Mouse (Mus musculus) adrenal gland, adult 18-20 months (tissue): ENCODE measurements around the gene Zfp566. TPM values are rescaled to one million over a fixed set of nuclear protein-coding genes. Genes with fewer than 3 reads are reported as not detected.

ENCODE experiments used
- DNase-seq, 2 experiments: peaks; one replicate each; pipeline ENCODE4 v3.0.0; 2021 to 2022; ENCODE audit warnings: low spot score in 2 of 2
- microRNA-seq, 2 experiments: library from miRNA; unstranded; fragments of <30 nt; microRNA quantifications; one replicate each; pipeline ENCODE4 v1.2.0; 2021; ENCODE audit warnings: borderline number of aligned reads in 2 of 2
- total RNA-seq, 2 experiments: library from RNA; stranded (reverse); gene quantifications; 1 replicate in 1 of 2; 2 replicates in 1 of 2; pipeline ENCODE4 v1.2.3; 2021

Zfp566 gene
- total RNA-seq, 2 experiments from 2014 or later = 2.9 to 4.1 TPM

- DNase-seq = no peak
These were observed 30.0 kb downstream of the Zfp566 start for GRCm38 (mm10) chr7:30060341-30060740.

- no peak for DNase-seq
These were observed 36.7 kb downstream of the Zfp566 start for GRCm38 (mm10) chr7:30053591-30053990.

- peak; percentile 83 to 86 for DNase-seq
These were observed 39.3 kb downstream of the Zfp566 start, which contains the start of gene Zfp14 for GRCm38 (mm10) chr7:30050882-30051548. Gene Zfp14, minus strand, starts transcription at chr7:30051380.

- DNase-seq = no peak
These were observed 42.2 kb downstream of the Zfp566 start for GRCm38 (mm10) chr7:30048126-30048525.

DNA sequence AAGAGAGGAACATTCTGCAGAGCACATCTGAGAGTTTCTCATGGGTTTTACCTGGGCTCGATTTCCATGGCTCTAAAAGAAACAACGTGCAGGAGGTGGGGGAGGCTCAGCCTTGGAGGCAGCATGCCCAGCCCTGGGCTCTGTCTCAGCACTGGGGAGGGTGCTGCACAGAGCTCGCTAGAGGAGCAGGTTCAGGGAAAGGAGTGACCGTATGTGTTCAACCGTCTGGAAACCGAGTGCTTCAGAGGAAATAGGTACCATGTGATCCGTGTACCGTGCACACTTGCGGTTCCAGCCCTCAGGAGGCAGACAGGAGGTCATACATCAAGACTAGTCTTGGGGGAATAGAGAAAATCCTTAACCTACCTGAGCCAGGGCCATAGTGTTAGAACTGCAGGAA is 46.0 kb downstream of the Zfp566 start:
- no peak for DNase-seq

DNA sequence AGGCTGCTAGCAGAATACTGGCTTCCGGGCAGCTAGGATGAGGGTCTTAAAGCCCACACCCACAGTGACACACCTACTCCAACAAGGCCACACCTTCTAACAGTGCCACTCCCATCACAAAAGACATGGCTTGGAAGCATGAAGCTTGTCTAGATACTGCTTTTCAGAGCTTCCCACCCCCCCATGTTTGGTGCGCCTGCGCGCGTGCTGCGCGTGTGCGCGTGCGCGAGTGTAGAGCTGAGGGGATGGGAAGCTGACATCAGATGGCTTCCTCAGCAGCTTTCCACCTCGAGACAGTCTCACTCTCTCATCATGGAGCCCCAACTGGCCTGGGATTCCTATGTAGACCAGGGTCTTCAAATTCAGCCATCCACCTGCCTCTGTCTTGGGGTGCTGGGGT is 56.0 kb downstream of the Zfp566 start:
- no peak for DNase-seq

DNA sequence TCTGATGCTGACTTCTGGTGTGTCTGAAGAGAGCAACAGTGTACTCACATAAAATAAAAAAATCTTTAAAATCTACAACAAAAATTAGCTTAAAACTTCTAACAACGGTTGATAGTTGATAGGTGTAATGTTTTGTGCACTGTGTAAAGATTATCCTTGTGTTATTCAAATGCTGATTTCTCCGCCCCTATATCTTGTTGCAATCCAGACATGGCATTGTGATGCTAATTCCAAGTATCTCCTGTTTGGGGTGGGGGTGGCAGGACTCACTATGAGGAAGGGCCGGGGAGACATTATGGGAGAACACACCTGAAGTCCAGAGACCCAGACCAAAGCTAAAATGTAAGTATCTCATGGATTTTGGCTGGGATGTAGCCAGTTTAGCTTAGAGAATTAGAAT is 58.9 kb downstream of the Zfp566 start:
- no peak for DNase-seq

DNA sequence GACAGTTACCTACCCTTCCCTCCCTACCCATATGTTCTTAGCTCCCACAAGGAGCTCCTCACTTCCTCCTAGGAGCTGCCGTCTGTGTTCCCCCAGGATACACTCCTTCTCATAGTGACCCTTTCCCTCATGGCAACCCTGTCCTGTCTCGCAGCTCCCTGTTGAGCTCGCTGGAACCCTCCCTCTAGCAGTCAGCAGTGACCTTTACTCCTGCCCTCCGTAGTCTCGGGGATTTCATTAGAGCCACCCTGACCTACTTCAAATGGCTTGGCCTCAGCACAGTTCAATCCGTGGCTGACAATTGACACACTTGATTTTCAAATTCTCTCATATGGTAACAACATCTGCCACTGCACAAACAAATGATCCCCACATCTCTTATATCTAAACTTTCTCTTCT is 59.6 kb downstream of the Zfp566 start:
- no peak for DNase-seq

DNA sequence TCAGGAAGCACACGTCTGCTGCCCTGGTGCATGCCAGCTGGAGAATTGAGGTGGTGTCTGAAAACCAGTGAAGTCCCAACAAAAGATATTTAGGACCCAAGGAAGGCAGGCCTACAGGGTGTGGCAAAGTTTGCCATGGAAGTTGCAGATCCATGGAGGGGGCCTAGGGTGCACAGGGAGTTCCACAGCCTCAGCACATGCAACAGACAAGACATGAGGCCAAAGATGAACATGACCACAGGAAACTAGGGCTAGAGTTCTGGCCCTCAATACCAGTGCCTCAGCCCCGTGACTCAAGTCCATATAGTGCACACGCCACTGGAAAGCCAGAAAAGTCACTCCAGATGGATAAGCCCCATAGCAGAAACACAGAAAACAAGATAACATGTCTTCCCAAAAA is 61.8 kb downstream of the Zfp566 start:
- no peak for DNase-seq

Small RNA genes lying within 50 kb of the gene (microRNA-seq; reads per million reads assigned to microRNA genes)
- 0 reads per million in 2 experiments for gene Gm23368

Other genes with a start within 250 kb of the Zfp566 start
- 1 to 10 TPM in 1 of 2 experiments, under 1 TPM in 1; 0.53 to 2.2 TPM for gene Zfp940, start 236.9 kb downstream of the Zfp566 start, total RNA-seq
- gene Zfp420, start 230.5 kb downstream of the Zfp566 start, total RNA-seq = 1 to 10 TPM; 6.3 to 6.8 TPM
- 10 to 100 TPM in 1 of 2 experiments, 1 to 10 TPM in 1; 9.2 to 10.2 TPM for gene Zfp27, start 184.0 kb downstream of the Zfp566 start, total RNA-seq
- gene Zfp383, start 182.3 kb downstream of the Zfp566 start, total RNA-seq = 1 to 10 TPM; 5.2 to 5.8 TPM
- 10 to 100 TPM in 1 of 2 experiments, 1 to 10 TPM in 1; 8.6 to 10.0 TPM for gene Zfp74, start 136.4 kb downstream of the Zfp566 start, total RNA-seq
- gene Zfp568, start 106.6 kb downstream of the Zfp566 start, total RNA-seq = 10 to 100 TPM in 1 of 2 experiments, 1 to 10 TPM in 1; 8.9 to 10.6 TPM
- 1 to 10 TPM; 3.0 TPM for gene Zfp14, start 39.1 kb downstream of the Zfp566 start, total RNA-seq
- gene Zfp82, start 17.6 kb downstream of the Zfp566 start, total RNA-seq = 1 to 10 TPM; 2.0 to 2.3 TPM
- not detected for gene Gm26920, start 117 bp downstream of the Zfp566 start, total RNA-seq
- 10 to 100 TPM; 38.4 to 45.1 TPM for gene Zfp260, start 4.2 kb upstream of the Zfp566 start, total RNA-seq
- gene Zfp382, start 31.4 kb upstream of the Zfp566 start, total RNA-seq = 1 to 10 TPM; 3.2 to 5.1 TPM
- 10 to 100 TPM; 48.5 to 54.2 TPM for gene Zfp146, start 79.2 kb upstream of the Zfp566 start, total RNA-seq
- gene Cox7a1, start 93.6 kb upstream of the Zfp566 start, total RNA-seq = 100 to 1,000 TPM; 349 to 810 TPM
- gene Capns1, start 108.3 kb upstream of the Zfp566 start, total RNA-seq = 100 to 1,000 TPM; 575 to 621 TPM
- 10 to 100 TPM; 51.1 to 64.1 TPM for gene Polr2i, start 141.4 kb upstream of the Zfp566 start, total RNA-seq
- gene Tbcb, start 141.7 kb upstream of the Zfp566 start, total RNA-seq = 10 to 100 TPM; 86.2 to 93.6 TPM
- gene Ovol3, start 145.2 kb upstream of the Zfp566 start, total RNA-seq = not detected
- under 1 TPM; 0.38 to 0.46 TPM for gene Thap8, start 189.6 kb upstream of the Zfp566 start, total RNA-seq
- gene Wdr62, start 189.9 kb upstream of the Zfp566 start, total RNA-seq = 1 to 10 TPM; 4.9 to 6.7 TPM
- 10 to 100 TPM; 22.6 to 24.3 TPM for gene Clip3, start 201.2 kb upstream of the Zfp566 start, total RNA-seq
- gene Alkbh6, start 218.2 kb upstream of the Zfp566 start, total RNA-seq = 10 to 100 TPM; 56.3 to 74.8 TPM
- 10 to 100 TPM; 21.8 to 31.5 TPM for gene Syne4, start 224.3 kb upstream of the Zfp566 start, total RNA-seq
- 1 to 10 TPM in 1 of 2 experiments, under 1 TPM in 1; 0.63 to 1.0 TPM for gene E130208F15Rik, start 231.2 kb upstream of the Zfp566 start, total RNA-seq
- 10 to 100 TPM in 1 of 2 experiments, 1 to 10 TPM in 1; 8.8 to 12.0 TPM for gene Sdhaf1, start 233.4 kb upstream of the Zfp566 start, total RNA-seq